Mouse (Mus musculus): ENCODE data around the gene Slc6a19.

GRCm38 (mm10) chr13:73734379-73734778, 29.7 kb upstream of the Slc6a19 start:
- TF ChIP-seq GATA1 (IDR thresholded peaks at IDR 0.05; ENCODE audit: borderline replicate concordance, low read length): no peak
- no peak for TF ChIP-seq FLI1 (IDR thresholded peaks at IDR 0.05; ENCODE audit: low read length)

Measured in megakaryocyte, embryonic 14.5 days (primary cell).